Mouse (Mus musculus): ENCODE data around the gene Hist1h2be. TPM values are rescaled to one million over a fixed set of nuclear protein-coding genes. Genes with fewer than 3 reads are reported as not detected.
"Not testable (repeated sequence)": the region's sequence is repeated elsewhere in the genome, so short reads cannot be mapped to it uniquely, and the experiment has no call there.

Gene Hist1h2be
- total RNA-seq, 2 experiments from 2014 or later = 4.8 to 5.6 TPM

GRCm38 (mm10) chr13:23595185-23595584 is 25.7 kb downstream of the Hist1h2be start:
- intact Hi-C loops (cut with DNase I) = no loop called here
- no peak for DNase-seq (ENCODE audit: low spot score in 2 of 2)

- intact Hi-C loops (cut with DNase I) = no loop called here
- no peak for DNase-seq (ENCODE audit: low spot score in 2 of 2)
Observed at GRCm38 (mm10) chr13:23593051-23593770, 27.7 kb downstream of the Hist1h2be start.

- DNase-seq (ENCODE audit: low spot score in 2 of 2) = no peak
- intact Hi-C loops (cut with DNase I) = no loop called here
Observed at GRCm38 (mm10) chr13:23592614-23593013, 28.3 kb downstream of the Hist1h2be start.

GRCm38 (mm10) chr13:23591886-23592285 is 29.0 kb downstream of the Hist1h2be start:
- DNase-seq (ENCODE audit: low spot score in 2 of 2); intact Hi-C loops (cut with DNase I): not testable (repeated sequence)

GRCm38 (mm10) chr13:23591206-23591605 is 29.7 kb downstream of the Hist1h2be start:
- intact Hi-C loops (cut with DNase I) = no loop called here
- no peak for DNase-seq (ENCODE audit: low spot score in 2 of 2)

GRCm38 (mm10) chr13:23586940-23587225 is 34.0 kb downstream of the Hist1h2be start:
- DNase-seq (ENCODE audit: low spot score in 2 of 2) = no peak
- intact Hi-C loops (cut with DNase I) = loop anchor here (1.0 to 2.0 kb wide), 2 partner anchors 11 to 32 kb away; no protein-coding TSS in a partner anchor

GRCm38 (mm10) chr13:23586099-23586939 is 34.6 kb downstream of the Hist1h2be start:
- no peak for DNase-seq (ENCODE audit: low spot score in 2 of 2)
- intact Hi-C loops (cut with DNase I) = loop anchor here (1.0 to 2.0 kb wide), 2 partner anchors 12 to 32 kb away; no protein-coding TSS in a partner anchor

- intact Hi-C loops (cut with DNase I) = loop anchor here (1.0 to 2.0 kb wide), 2 partner anchors 13 to 33 kb away; no protein-coding TSS in a partner anchor
- peak; percentile 79 to 92 for DNase-seq (ENCODE audit: low spot score in 2 of 2)
Observed at GRCm38 (mm10) chr13:23585442-23586098, 35.4 kb downstream of the Hist1h2be start.

GRCm38 (mm10) chr13:23585029-23585441 is 35.9 kb downstream of the Hist1h2be start:
- intact Hi-C loops (cut with DNase I) = no loop called here
- DNase-seq (ENCODE audit: low spot score in 2 of 2) = peak; percentile 61 to 73

- no peak for DNase-seq (ENCODE audit: low spot score in 2 of 2)
- intact Hi-C loops (cut with DNase I) = loop anchor here (5.0 kb wide), 2 partner anchors 113 to 153 kb away; partner anchors contain the start of genes Hist1h1c, Hist1h1t and Hist1h4c
Observed at GRCm38 (mm10) chr13:23584331-23584730, 36.6 kb downstream of the Hist1h2be start.

- no peak for DNase-seq (ENCODE audit: low spot score in 2 of 2)
- intact Hi-C loops (cut with DNase I) = loop anchor here (5.0 kb wide), 2 partner anchors 114 to 154 kb away; partner anchors contain the start of genes Hist1h1c, Hist1h1t and Hist1h4c
Observed at GRCm38 (mm10) chr13:23583387-23584068, 37.4 kb downstream of the Hist1h2be start.

GRCm38 (mm10) chr13:23582219-23583056 is 38.5 kb downstream of the Hist1h2be start:
- DNase-seq (ENCODE audit: low spot score in 2 of 2) = no peak
- intact Hi-C loops (cut with DNase I) = loop anchor here (5.0 kb wide), 2 partner anchors 115 to 155 kb away; partner anchors contain the start of genes Hist1h1c, Hist1h1t and Hist1h4c

GRCm38 (mm10) chr13:23581408-23582218 is 39.3 kb downstream of the Hist1h2be start, which contains the start of gene Hist1h4d:
TSS of gene Hist1h4d (plus strand) at chr13:23581598.
- DNase-seq (ENCODE audit: low spot score in 2 of 2) = peak; percentile 98
- intact Hi-C loops (cut with DNase I) = loop anchor here (5.0 kb wide), 2 partner anchors 116 to 156 kb away; partner anchors contain the start of genes Hist1h1c, Hist1h1t and Hist1h4c

GRCm38 (mm10) chr13:23577835-23578234 is 43.1 kb downstream of the Hist1h2be start:
- no peak for DNase-seq (ENCODE audit: low spot score in 2 of 2)
- intact Hi-C loops (cut with DNase I) = no loop called here

- DNase-seq (ENCODE audit: low spot score in 2 of 2) = no peak
- intact Hi-C loops (cut with DNase I) = no loop called here
Observed at GRCm38 (mm10) chr13:23576906-23577639, 43.9 kb downstream of the Hist1h2be start.

- intact Hi-C loops (cut with DNase I) = no loop called here
Observed at GRCm38 (mm10) chr13:23576351-23576881, 44.5 kb downstream of the Hist1h2be start.

More at GRCm38 (mm10) chr13:23576351-23576881, 44.5 kb downstream of the Hist1h2be start:
- DNase-seq (ENCODE audit: low spot score in 2 of 2) = no peak
